Mouse (Mus musculus): Measurements from ENCODE around the gene Rack1.

Gene Rack1

DNA sequence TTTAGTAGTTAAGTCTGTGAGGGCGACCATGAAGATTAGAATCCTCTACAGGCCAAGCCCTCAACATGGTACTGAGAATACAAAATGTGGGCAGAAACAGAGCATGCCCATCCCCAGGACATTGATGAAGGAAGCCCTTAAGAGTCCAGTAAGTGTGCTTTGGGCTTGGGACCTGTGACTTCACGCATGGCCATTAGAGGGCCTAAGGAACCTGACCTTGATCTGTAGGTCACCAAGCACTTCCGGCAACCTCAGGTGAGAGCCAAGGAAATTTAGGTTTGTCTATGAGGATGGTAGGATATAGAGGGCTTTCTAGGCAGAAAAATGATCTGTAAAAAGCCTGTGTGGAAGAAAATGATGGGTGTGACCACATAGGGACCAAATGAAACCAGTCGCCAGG, 3.8 kb upstream of the Rack1 start:
- no peak for DNase-seq

DNA sequence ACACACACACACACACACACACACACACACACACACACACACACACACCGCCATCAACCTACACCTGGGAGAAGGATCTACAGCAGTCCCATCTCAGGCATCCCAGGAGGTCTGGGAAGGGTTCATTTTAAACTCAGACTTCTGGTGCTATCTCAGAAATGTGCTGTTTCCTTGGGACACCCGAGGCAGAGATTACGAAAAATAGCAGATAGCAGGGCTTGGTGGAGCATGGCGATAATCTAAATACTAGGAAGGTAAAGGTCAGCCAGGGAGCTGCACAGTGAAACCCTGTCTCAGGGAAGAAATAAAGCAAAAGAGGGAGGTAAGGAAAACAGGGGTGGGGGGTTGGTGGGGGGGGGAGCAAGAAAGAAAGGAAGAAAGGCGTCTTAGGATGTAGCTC, 2.8 kb upstream of the Rack1 start:
- DNase-seq, result no peak

DNA sequence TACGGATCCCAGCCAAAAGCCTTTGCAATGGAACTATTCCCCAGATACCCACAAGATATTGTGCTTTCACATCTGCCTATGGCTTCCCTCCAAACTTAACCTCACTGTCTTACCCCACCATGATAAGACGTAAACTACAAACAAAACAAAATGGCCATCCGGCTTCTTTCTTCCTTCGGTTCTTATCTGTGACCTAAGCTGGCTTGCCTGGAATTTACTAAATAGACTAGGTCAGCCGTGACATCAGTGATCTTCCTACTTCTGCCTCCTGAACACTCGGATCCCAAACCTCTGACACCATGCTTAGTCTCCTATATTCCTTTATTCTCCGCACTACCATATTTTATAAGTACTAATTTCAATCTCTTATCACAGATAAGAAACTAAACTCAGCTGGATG, 1.8 kb upstream of the Rack1 start:
- DNase-seq, result no peak

DNA sequence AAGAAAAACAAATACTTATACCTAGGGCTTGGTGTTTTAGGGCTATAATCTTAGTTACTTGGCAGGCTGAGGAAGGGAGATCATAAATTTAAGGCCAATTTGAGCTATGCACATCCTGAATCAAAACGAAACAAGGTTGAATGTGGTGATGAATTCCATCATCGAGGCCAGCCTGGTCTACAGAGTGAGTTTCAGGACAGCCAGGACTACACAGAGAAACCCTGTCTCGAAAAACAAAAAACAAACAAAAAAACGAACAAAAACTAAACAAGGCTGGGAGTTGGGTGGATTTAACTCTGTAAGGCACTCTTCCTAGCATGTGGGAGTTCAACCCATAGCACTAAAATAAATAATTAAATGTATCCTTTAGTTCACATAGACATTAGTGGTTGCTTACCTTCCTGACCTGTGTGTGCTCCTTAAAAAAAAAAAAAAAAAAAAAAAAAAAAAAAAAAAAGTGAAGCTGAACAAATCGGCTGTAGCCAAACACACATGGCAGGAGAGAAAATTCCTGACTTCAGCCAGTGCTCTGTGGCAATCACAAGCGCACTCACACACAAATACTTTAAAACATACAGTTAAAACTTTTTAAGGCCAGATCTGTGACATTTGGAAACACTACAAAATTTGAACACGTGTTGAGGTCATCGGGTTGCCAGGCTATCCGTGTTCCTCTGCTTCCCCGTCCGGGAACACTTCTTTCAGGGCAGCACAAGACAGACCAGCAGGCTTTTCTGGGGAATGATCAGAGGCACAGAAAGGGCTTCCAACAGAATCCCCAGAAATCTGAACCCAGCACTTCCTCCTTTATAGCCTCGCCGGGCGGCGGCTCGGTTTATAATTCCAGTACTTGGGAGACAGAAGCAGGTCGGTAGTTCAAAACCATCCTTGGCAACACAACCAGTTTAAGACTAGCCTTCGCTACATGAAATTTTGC, 880 bp upstream of the Rack1 start:
- DNase-seq, result no peak

DNA sequence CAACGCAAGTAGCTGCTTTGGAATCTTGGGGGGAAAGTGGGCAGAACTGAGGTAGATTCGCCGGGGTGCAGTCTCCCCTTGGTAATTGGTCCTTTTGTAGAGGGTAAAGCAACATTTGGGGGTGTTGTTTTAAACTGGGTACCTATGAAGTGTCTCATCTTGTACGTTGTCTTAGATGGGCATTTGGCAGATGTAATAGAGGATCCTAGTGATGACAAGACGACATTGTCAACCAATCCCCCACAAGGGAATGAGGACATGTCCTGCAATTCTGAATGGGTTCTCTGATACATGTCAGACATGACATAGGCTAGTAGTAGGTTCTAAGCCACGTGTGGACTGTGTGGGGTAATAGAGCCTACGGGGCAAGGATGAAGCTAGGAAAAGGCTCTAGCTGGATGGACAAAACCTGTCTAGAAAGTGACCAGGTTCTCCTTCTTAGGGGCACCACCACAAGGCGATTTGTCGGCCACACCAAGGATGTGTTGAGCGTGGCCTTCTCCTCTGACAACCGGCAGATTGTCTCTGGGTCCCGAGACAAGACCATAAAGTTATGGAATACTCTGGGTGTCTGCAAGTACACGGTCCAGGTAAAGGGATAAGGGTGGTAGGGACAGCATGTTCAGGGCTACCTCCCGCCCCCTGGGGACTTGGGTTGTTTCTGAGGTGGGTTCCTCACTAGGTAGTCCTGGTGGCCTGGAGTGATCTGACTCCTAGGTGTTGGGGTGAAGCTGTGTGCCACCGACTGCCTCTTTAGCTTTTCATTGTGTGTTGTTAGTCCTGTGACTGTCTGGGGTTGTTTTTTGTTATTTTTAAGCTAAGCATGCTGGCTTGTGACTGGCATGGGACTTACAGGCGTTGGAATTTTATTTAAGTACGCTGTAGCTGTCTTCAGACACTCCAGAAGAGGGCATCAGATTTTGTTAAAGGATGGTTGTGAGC, 2.0 kb downstream of the Rack1 start:
- no peak for DNase-seq

DNA sequence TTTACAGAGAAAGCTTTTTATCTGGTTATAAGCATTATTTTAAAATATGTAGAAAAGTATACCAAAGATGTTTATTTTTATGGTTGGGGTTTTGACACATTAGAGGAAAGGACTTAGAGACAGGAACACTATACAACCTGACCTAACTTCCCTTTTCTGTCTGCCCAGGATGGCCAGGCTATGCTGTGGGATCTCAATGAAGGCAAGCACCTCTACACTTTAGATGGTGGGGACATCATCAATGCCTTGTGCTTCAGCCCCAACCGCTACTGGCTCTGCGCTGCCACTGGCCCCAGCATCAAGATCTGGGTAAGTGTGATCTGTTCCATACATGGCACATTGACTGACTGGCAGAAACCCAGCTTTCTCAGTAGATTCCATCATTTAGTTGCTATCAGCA, 3.9 kb downstream of the Rack1 start:
- DNase-seq, result no peak

DNA sequence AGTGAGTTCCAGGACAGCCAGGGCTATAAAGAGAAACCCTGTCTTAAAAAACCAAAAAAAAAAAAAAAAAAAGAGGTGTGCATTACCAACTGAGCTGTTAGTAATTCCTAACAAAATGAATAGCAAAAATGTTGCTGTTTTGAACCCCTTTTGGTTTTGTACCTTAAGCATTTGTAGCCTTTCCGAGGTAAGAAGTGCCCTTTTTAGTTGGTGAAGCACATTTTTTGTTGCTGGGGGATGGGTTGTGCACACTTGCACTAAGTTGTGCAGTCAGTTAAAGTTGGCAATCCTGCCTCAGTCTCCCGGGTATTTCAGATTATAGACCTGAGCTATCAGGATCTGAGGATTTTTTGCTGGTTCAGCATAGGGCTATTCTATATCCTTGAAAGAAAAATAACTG, 4.8 kb downstream of the Rack1 start:
- DNase-seq, result no peak

DNA sequence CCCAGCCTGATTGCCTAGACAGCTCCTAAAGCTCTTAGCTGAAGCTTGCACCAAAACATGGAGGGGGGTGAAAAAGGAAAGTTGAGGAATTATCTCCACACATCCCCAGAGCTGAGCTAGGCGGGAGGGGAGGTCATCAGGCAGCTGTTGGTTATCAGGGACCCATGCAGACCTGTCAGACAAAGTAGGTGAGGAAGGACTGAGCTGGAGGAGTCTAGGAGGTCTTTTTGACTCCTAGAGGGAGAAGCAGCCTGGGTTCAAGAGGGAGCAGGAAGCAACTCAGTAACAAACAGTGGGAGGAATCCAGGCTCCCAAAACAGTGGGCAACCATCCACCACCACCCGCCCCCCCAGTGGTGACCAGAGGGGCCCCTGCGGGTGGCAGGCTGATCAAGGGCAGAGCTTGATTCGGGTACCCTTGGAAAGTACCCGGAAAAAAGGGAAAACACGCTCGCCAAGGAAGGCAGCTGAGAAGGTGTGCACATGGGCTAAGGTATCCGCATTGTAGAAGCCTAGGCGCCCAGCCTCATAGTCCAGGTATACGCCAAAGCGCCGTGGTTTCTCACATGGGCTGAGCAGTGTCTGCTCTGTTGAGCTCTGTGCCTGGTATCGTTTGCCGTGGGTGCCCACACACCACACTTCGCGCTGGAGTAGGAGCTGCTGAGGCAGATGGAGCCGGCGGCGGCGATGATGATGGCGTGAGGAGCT, 6.9 kb downstream of the Rack1 start:
- no peak for DNase-seq

DNA sequence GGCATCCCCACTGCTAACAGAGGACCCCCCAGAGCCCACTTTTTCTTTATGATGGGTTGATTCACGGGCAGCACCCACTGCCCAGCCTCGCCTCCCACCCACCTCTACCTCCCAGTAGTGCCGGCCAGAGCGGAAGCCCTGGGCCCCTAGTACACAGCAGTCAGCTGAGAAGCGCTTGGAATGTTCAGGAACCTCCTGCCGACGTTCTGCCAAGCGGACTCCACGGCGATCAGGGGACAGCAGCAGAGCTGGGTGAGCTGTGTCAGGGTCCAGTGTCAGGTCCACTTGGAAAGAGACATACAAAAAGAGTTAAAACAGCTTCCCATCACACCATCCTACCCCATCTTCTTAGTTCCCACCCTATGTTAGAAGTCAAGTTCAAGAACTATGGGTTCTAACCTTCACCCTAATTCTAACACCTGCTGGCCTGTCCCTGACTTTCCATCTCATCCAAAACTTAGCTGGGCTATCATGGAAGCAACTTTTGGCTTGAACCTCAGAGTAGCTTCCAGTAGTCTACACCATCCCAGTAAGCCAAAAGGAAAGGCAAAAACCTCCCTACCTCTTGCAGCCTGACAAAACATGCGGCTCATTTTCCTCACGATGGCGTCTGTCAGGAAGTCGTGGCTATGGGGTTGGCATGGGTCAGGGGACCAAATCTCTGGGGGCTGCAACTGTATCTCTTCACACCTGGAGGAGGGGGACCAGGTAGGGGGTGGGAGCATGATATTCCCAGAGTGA, 7.6 kb downstream of the Rack1 start:
- no peak for DNase-seq

DNA sequence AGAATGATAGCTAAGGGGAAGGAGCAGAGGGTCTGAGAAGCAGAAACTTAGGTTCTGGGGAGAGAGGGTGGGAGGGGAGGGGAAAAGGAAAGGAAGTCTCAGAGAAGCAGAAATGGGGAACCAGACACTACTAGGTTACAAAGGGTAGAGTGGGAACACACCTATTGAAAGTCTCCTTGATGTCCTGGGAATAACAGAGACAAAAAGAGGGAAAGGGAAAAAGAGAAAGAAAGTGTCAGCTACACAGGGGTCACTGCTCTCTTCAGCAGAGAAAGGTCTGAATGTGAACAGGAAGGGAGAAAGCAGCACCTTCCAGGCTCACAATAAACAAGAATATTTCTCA, 8.1 kb downstream of the Rack1 start:
- no peak for DNase-seq

DNA sequence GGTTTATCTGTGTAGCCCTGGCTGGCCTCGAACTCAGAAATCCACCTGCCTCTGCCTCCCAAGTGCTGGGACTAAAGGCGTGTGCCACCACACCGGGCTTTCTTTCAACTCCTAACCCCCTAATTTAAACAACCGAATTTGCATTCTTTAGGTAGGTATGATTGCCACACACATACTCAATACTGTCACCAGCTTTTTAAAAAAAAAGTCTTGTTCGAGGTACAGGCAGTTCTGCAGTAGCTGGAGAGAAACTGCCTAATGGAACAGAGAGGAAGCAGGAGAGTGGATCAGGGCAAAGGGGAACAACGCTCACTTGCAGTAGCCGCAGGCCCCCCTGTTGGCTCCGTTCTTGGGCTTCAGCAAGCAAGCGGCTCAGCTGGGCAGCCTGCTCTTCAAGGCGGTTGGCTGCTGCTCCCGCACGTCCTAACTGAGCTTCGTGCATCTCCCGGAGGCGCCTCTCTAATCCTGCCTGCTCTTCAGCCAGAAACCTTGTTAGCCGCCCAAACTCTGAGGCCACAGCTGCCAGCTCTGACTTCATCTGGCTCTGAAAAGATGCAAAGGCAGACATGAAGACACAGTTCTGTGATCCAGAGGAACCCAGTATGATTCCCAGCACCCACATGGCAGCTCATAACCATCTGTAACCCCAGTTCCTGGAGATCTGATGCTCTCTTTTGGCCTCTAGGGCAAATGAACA, 8.8 kb downstream of the Rack1 start:
- DNase-seq, result no peak

DNA sequence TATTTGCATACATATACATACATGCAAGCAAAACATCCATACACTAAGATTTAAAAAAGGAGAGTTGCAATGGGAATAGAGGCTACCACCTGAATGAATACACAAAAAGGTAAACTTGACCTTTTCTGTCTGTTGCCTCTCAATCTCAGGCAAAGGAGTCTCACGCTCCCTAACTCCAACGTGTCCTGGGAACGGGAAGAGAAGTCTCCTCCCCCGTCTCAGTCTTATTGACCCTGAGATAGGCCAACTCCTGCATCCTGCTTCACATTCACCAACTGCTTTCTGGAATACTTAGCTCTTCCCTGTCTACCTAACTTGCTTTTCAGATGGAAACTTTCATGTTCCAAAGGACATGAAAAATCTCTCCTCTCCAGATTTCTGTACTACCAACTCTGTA, 9.3 kb downstream of the Rack1 start:
- DNase-seq, result no peak

DNA sequence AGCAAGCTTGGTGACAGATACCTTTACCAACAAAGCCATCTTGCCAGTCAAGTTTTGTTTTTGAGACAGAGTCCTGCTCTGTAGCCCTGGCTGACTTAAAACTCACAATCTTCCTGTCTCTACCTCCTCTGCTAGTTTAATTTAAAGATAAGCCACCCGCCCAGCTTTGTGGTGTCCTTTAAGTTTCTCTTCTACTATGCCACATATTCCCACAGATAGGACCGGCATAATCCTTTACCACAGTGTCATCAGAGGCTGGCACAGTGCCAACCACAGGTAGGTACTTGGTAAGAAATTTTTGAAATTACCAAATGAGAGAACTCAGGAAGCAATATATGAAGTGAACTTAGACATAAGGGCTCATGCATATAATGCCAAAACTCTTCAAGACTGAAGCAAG, 10.0 kb downstream of the Rack1 start:
- DNase-seq, result no peak

DNA sequence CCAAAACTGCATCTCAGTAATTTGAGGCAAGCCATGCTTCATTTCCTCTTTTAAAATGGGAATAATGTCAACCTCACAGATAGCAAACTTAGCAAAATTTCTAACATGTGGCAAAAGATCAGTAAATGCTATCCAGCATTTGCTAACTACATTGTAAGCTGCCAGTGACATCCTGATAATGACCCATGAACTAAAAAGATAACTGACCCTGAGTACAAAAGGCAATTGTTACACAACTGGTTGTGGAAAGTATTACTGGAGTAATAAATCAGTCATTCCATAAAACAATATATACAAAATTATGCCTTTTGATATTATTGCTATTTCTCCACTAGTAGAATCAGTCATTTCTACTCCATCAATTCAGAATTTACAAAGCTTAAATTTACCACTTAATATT, 13.7 kb downstream of the Rack1 start:
- DNase-seq, result no peak

DNA sequence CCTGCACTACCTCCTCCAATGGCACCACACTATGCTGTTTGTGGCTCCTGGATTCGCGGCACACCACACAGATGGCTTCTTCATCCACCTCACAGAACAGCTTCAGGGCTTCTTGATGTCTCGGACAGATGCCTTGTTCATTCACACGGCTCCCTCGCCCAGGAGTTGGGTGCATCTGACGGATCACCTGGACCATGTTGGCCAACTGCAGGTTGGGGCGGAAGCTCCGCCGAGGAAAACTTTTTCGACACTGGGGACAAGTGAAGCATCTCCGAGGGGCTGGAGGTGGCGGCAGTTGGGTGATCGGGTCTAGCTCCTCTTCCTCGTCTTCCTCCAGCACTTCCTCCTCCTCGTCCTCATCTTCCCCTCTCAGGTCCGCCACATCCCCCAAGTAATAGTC, 15.7 kb downstream of the Rack1 start:
- DNase-seq, result no peak

DNA sequence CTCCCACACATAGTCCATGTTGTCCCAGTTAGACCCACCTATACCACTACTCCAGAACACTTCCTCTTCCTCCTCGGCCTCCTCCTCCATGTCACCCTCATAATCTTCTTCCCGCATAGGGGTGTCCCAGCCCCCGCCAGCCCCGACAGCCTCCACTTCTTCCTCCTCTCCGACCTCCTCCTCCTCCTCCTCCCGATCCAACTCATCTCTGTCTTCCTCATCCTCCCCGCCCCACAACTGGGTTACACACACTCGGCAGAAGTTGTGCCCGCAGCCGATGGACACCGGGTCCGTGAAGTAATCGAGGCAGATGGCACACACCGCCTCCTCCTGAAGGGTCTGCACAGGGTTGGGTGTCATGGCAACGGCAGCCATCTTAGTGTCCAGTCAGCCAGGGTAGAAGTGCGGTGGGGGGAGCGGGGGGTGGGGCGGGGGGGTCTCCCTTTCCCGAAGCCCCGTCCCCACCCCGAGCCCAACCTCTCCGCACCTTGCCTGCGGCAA, 16.2 kb downstream of the Rack1 start:
- DNase-seq, result peak; percentile 90

DNA sequence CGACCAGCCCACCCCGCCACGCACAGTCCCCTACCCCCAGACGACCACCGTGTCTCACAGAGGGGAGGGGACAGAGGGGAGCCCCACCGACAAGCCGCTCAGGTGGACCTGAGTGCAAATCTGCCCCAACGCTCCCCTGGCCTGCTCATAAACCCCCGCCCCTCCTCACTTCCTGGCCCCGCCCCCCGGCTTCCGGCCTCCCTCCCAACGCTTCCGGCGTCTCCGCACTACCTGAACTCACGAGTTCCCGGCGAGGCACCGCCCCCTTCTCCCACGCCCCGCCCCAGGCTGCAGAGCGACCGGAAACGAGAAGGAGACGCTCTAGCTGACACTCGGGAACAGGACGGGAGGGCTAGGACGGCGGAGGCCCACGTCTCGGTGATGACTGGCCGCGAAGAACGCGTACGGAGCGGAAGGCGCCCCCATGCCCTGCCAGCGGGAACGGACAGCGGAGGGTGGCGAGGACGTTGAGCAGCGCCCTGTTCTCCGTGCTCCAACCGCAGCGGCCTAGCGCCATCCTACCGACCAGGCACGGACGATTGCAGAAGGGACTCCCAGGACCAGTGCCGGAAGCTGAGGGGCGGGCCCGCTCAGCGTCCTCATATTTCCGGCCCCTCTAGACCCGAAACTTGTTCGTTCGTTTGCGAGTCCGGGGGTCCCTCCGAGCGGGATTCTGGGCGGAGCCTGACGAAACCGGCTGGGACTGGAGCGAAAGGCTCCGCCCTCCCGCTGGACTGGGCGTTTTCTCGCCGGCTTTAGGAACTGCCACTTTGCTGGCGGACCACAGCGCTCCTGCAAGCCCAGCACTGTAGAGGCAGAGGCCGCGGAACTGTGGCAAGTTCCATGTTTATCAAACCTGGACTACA, 16.9 kb downstream of the Rack1 start, which contains the start of gene Trim41:
Gene Trim41 (minus strand): TSS at position 554 of the 866 bp plus-strand sequence.
- DNase-seq, result peak; percentile 100

DNA sequence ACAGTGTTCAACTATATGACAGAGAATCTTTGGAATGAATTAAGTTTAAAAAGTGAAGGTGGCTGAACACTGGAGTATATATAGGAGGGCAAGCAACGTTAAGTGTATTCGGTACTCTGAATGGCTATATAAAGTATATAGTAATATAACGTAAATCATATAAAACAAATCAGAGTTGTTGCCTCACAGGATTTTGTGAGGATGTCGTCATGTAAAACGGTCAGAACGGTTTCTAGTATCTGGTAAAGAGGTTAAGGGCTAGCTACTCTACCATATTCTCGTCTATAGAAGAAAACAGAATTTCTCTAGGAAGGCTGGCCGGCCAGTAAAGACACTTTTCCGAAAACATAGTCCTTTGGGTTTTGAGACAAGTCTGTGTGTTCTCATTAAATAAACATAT, 17.7 kb downstream of the Rack1 start:
- no peak for DNase-seq

DNA sequence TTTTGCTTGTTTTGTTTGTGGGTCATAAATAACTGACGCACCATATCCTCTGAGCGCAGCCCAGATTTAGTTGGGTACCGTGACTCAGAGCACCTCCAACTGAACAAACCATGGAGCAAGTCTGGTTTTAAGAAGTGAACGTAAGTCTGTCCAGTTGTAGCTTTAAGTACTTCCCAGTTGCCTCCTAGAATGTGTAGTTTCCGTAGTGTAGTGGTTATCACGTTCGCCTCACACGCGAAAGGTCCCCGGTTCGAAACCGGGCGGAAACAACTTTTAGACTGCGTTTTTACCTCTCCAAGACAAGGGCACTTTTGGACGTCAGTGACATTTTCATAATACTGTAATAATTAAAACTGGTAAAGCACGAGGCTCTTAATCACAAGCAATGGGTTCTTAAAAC, 18.2 kb downstream of the Rack1 start:
- DNase-seq, result peak; percentile 95

DNA sequence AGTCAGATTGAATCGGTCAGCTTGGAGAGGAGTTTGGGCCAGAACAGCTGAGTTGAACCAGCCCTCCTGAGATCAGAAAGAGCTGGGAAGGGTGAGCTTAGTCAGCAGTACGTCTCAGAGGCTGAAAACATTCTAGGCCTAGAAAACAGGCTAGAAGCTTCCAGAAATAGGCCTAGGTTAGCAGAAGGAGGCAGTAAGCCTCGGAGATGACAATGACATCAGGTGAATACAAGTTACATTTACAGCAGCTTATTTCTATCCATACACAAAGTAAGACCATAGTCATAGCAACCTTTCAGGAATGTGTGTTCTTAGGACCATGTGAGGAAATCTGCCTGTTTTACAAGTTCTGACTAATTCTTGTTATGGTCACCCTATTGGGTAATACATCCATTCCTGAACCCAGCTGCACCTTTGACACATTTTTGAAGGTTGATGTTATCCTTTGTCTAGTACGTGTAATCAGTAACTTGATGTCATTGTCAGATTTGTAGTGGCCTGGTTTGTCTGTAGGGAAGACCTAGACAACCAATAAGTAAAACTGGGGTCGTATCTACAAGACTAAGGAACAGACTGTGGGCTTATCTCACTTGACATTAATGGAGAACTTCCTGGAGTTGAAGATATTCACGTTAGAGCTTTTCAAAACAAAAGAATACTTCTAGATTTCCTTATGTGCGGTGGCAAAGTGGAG, 19.6 kb downstream of the Rack1 start:
- DNase-seq, result no peak
